Mouse (Mus musculus) G1E (cell line): Measurements from ENCODE around the gene Hsd17b6. TPM values are rescaled to one million over a fixed set of nuclear protein-coding genes. Genes with fewer than 3 reads are reported as not detected.

ENCODE experiments used
- ATAC-seq: 2 replicates; pipeline ENCODE4 v1.8.0; 2016; ENCODE audit warnings: mild to moderate bottlenecking; ENCODE audit not compliant: insufficient number of reproducible peaks, poor library complexity, low FRiP score, severe bottlenecking; ENCODE audit errors: extremely low read depth
- DNase-seq: peaks from one replicate; pipeline ENCODE4 v3.0.0; 2012; ENCODE audit warnings: low spot score
- H3K27me3 ChIP-seq: 2 replicates; pipeline ENCODE4 v1.6.1; 2012; ENCODE audit warnings: mild to moderate bottlenecking, low read length, inconsistent platforms; ENCODE audit not compliant: insufficient read depth
- H3K36me3 ChIP-seq: replicated peaks from 2 replicates; pipeline ENCODE3; 2012; ENCODE audit warnings: mild to moderate bottlenecking, inconsistent platforms
- H3K4me1 ChIP-seq: 2 replicates; pipeline ENCODE4 v1.6.1; 2012; ENCODE audit warnings: low read depth, low read length, inconsistent platforms, mixed read lengths; ENCODE audit not compliant: insufficient read depth
- H3K4me3 ChIP-seq: 2 replicates; pipeline ENCODE4 v1.5.1; 2012; ENCODE audit warnings: low read depth, mild to moderate bottlenecking, inconsistent platforms, low read length, moderate library complexity, mixed read lengths
- H3K9me3 ChIP-seq: replicated peaks from 2 replicates; pipeline ENCODE4 v1.6.1; 2012; ENCODE audit warnings: inconsistent platforms
- CTCF ChIP-seq: IDR thresholded peaks from 2 replicates; pipeline ENCODE4 v1.5.1; 2012; ENCODE audit warnings: low read depth, low read length, inconsistent platforms, mixed read lengths
- GATA1 ChIP-seq: IDR thresholded peaks from 2 replicates; pipeline ENCODE4 v1.6.1; 2012; ENCODE audit warnings: borderline replicate concordance, low read length, inconsistent platforms, mixed read lengths
- GATA2 ChIP-seq: IDR thresholded peaks from 2 replicates; pipeline ENCODE4 v1.6.1; 2012; ENCODE audit warnings: low read depth, low read length, inconsistent platforms, borderline replicate concordance
- POLR2AphosphoS5 ChIP-seq: IDR thresholded peaks from 2 replicates; pipeline ENCODE4 v1.6.1; 2012; ENCODE audit warnings: low read depth, low read length, inconsistent platforms; ENCODE audit not compliant: insufficient replicate concordance
- TAL1 ChIP-seq: conservative IDR thresholded peaks from 2 replicates; pipeline ENCODE4 v1.6.1; 2012; ENCODE audit warnings: low read depth, low read length, inconsistent platforms, mixed read lengths
- polyA plus RNA-seq: library from polyadenylated mRNA; stranded (reverse); fragments of >175 nt; gene quantifications from 2 replicates; pipeline ENCODE4 v1.2.3, GENCODE M21; 2012
- total RNA-seq, 2 experiments: library from RNA; stranded (forward) in 1 of 2; stranded (reverse) in 1 of 2; fragments of 200-1000 nt in 1 of 2; fragments of >200 nt in 1 of 2; fragmentation: Nextera tagmentation in 1 of 2; gene quantifications; 2 replicates each; pipeline ENCODE4 v1.2.3; 2014 to 2017

Hsd17b6 gene
- total and polyA plus RNA-seq, 3 experiments: 0.05 TPM; not detected in 2

GRCm38 (mm10) chr10:127969820-127970219 is 37.6 kb downstream of the Hsd17b6 start:
- no peaks in the 10 kb centered on the region for H3K36me3 ChIP-seq
- DNase-seq: peak; percentile 6
- peak; percentile 45 for ATAC-seq
- no peaks in the 10 kb centered on the region for H3K27me3 ChIP-seq
- H3K9me3 ChIP-seq: no peaks in the 10 kb centered on the region
- peaks cover 29% of the 10 kb centered on the region for H3K4me1 ChIP-seq
- TF ChIP-seq CTCF: no peak
- TF ChIP-seq GATA1: no peak
- peak; percentile 56 for TF ChIP-seq TAL1
- no peak overlapping the region for H3K4me3 ChIP-seq

GRCm38 (mm10) chr10:127966506-127966905 is 40.9 kb downstream of the Hsd17b6 start:
- no peak for DNase-seq
- TF ChIP-seq GATA1 (no peak), CTCF (no peak), POLR2AphosphoS5 (no peak), GATA2 (no peak), TAL1 (no peak)
- Histone ChIP-seq H3K4me1 (peaks cover 24% of the 10 kb centered on the region), H3K27me3 (0 out of 2 replicates have a peak, but pooled peaks cover 2% of the 10 kb centered on the region), H3K4me3 (no peak overlapping the region), H3K36me3 (no peaks in the 10 kb centered on the region), H3K9me3 (peaks cover 2% of the 10 kb centered on the region)
- no peak for ATAC-seq

GRCm38 (mm10) chr10:127964004-127964403 is 43.4 kb downstream of the Hsd17b6 start:
- no peak for ATAC-seq
- TF ChIP-seq TAL1: no peak
- peaks cover 5% of the 10 kb centered on the region for H3K9me3 ChIP-seq

GRCm38 (mm10) chr10:127962451-127962850 is 45.0 kb downstream of the Hsd17b6 start:
- ATAC-seq: no peak

More at GRCm38 (mm10) chr10:127964004-127964403, 43.4 kb downstream of the Hsd17b6 start:
- Histone ChIP-seq H3K4me1 (peaks cover 8% of the 10 kb centered on the region), H3K4me3 (no peak overlapping the region), H3K27me3 (0 out of 2 replicates have a peak, but pooled peaks cover 2% of the 10 kb centered on the region), H3K36me3 (no peaks in the 10 kb centered on the region)
- no peak for DNase-seq

GRCm38 (mm10) chr10:127959161-127959679 is 48.2 kb downstream of the Hsd17b6 start:
- TF ChIP-seq CTCF (no peak), TAL1 (no peak), POLR2AphosphoS5 (no peak), GATA2 (no peak), GATA1 (no peak)
- Histone ChIP-seq H3K9me3 (peaks cover 5% of the 10 kb centered on the region), H3K4me3 (no peak overlapping the region), H3K36me3 (no peaks in the 10 kb centered on the region), H3K4me1 (peaks cover 8% of the 10 kb centered on the region), H3K27me3 (0 out of 2 replicates have a peak, but pooled peaks cover 2% of the 10 kb centered on the region)
- DNase-seq (no peak), ATAC-seq (no peak)

More at GRCm38 (mm10) chr10:127962451-127962850, 45.0 kb downstream of the Hsd17b6 start:
- no peak for DNase-seq
- Histone ChIP-seq H3K4me3 (no peak overlapping the region), H3K4me1 (peaks cover 4% of the 10 kb centered on the region; the same call in 1 of the 2 replicates), H3K9me3 (peaks cover 5% of the 10 kb centered on the region), H3K27me3 (0 out of 2 replicates have a peak, but pooled peaks cover 2% of the 10 kb centered on the region), H3K36me3 (no peaks in the 10 kb centered on the region)
- no peak for TF ChIP-seq GATA1

- Histone ChIP-seq H3K27me3 (peaks cover 8% of the 10 kb centered on the region), H3K36me3 (no peaks in the 10 kb centered on the region), H3K9me3 (peaks cover under 1% of the 10 kb centered on the region; the same call in 1 of the 2 replicates), H3K4me3 (no peak overlapping the region), H3K4me1 (peaks cover 4% of the 10 kb centered on the region)
- TF ChIP-seq GATA2 (no peak), GATA1 (no peak), TAL1 (no peak), CTCF (peak; percentile 55), POLR2AphosphoS5 (no peak)
- DNase-seq: peak; percentile 24
- ATAC-seq: no peak
These were observed 51.1 kb downstream of the Hsd17b6 start for GRCm38 (mm10) chr10:127956168-127956816.

DNA sequence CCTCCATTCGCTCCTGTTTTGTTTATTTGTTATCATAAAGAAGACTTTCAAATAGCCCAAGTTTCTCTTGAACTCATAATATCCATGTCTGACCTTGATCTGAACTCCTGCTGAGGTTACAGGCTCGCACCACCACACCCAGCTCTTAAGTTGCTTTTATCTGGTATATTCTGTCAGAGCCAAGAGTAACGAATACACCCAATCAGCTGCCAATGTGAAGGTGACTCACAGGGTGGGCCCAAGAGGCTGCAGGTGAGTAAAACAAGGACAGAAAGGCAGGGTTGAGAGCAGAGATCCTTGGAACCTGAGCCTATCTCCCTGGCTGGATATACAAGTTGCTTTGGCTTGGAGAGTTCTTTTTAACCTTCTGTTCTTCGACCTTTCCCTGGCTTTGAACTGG is 52.4 kb downstream of the Hsd17b6 start:
- H3K9me3 ChIP-seq: no peaks in the 10 kb centered on the region
- H3K4me1 ChIP-seq: peaks cover 3% of the 10 kb centered on the region
- ATAC-seq (no peak), DNase-seq (no peak)
- no peaks in the 10 kb centered on the region for H3K36me3 ChIP-seq
- H3K27me3 ChIP-seq: peaks cover 13% of the 10 kb centered on the region
- no peak for TF ChIP-seq TAL1
- TF ChIP-seq POLR2AphosphoS5: no peak
- TF ChIP-seq CTCF: no peak
- TF ChIP-seq GATA2: no peak
- no peak for TF ChIP-seq GATA1
- H3K4me3 ChIP-seq: no peak overlapping the region
